Mouse (Mus musculus) forebrain, postnatal 0 days (tissue): ENCODE results near the gene Saysd1. TPM values are rescaled to one million over a fixed set of nuclear protein-coding genes. Genes with fewer than 3 reads are reported as not detected.
"Not testable (repeated sequence)": the region's sequence is repeated elsewhere in the genome, so short reads cannot be mapped to it uniquely, and the experiment has no call there.

Experiments
- ATAC-seq: fragments of 200-750 bp; cut with Nextera tagmentation; 2 replicates; pipeline ENCODE4 v1.8.0; 2017; ENCODE audit warnings: mild to moderate bottlenecking, moderate library complexity
- DNase-seq: peaks from one replicate; pipeline ENCODE4 v3.0.0-alpha.2; 2015
- H3K27ac ChIP-seq: fragments of 300-500 bp; sonication (generic); 2 replicates; pipeline ENCODE4 v1.5.1; 2014; ENCODE audit warnings: low read depth, mild to moderate bottlenecking, antibody characterized with exemption, low read length, moderate library complexity, mixed read lengths
- H3K27me3 ChIP-seq: fragments of 300-500 bp; sonication (generic); 2 replicates; pipeline ENCODE4 v1.6.1; 2014; ENCODE audit warnings: mild to moderate bottlenecking, low read length, mixed read lengths; ENCODE audit not compliant: insufficient read depth
- H3K36me3 ChIP-seq: fragments of 300-500 bp; sonication (generic); 2 replicates; pipeline ENCODE4 v1.6.1; 2014; ENCODE audit warnings: mild to moderate bottlenecking, moderate library complexity; ENCODE audit not compliant: insufficient read depth
- H3K4me1 ChIP-seq: fragments of 300-500 bp; sonication (generic); 2 replicates; pipeline ENCODE4 v1.6.1; 2014; ENCODE audit warnings: antibody characterized with exemption; ENCODE audit not compliant: insufficient read depth
- H3K4me2 ChIP-seq: fragments of 300-500 bp; sonication (generic); 2 replicates; pipeline ENCODE4 v1.6.1; 2014; ENCODE audit warnings: low read depth, mild to moderate bottlenecking, moderate library complexity
- H3K4me3 ChIP-seq: fragments of 300-500 bp; sonication (generic); 2 replicates; pipeline ENCODE4 v1.5.1; 2014; ENCODE audit warnings: low read depth, low read length, mixed read lengths
- H3K9ac ChIP-seq: fragments of 300-500 bp; sonication (generic); 2 replicates; pipeline ENCODE4 v1.6.1; 2014; ENCODE audit warnings: mild to moderate bottlenecking
- H3K9me3 ChIP-seq: fragments of 300-500 bp; sonication (generic); 2 replicates; pipeline ENCODE4 v1.6.1; 2016; ENCODE audit warnings: low read length
- CTCF ChIP-seq: sonication (generic); IDR thresholded peaks from 2 replicates; pipeline ENCODE4 v1.5.1; 2016; ENCODE audit warnings: antibody characterized with exemption, control low read depth, low read depth
- whole genome bisulfite sequencing: fragments of 180-500 bp; shearing (Covaris S2); extraction: QIAGEN DNeasy Blood & Tissue Kit; methylation state at CpG from one replicate; pipeline ENCODE4 v1.1.7; 2014; 5-methylcytosine and 5-hydroxymethylcytosine counted together
- polyA plus RNA-seq: library from polyadenylated mRNA; unstranded; fragments of >200 nt; fragmentation: Nextera tagmentation; extraction: Ambion mirVana; gene quantifications from 2 replicates; pipeline ENCODE4 v1.2.1, GENCODE M21; 2015
- total RNA-seq: library from RNA; depleted of rRNA; stranded (reverse); fragments of >200 nt; gene quantifications from 2 replicates; pipeline ENCODE4 v1.2.3, GENCODE M21; 2014; rRNA removed

The Saysd1 gene
- total and polyA plus RNA-seq, 2 experiments from 2014 or later = 5.6 to 12.2 TPM

- DNase-seq (no peak), ATAC-seq (no peak)
- no peak for TF ChIP-seq CTCF
- Histone ChIP-seq H3K27me3 (no peaks in the 10 kb centered on the region), H3K9ac (no peak overlapping the region), H3K36me3 (no peaks in the 10 kb centered on the region), H3K4me3 (no peak overlapping the region), H3K27ac (no peak overlapping the region), H3K4me2 (no peak overlapping the region), H3K9me3 (no peaks in the 10 kb centered on the region), H3K4me1 (no peaks in the 10 kb centered on the region)
- 87% methylated on average over 2 of the region's 2 CpGs for WGBS
Measured at GRCm38 (mm10) chr14:20041836-20042235, 96.5 kb downstream of the Saysd1 start.

- H3K9me3 ChIP-seq = no peaks in the 10 kb centered on the region
- H3K4me2 ChIP-seq = no peak overlapping the region
- no peaks in the 10 kb centered on the region for H3K27me3 ChIP-seq
- no peak for ATAC-seq
- H3K4me1 ChIP-seq = no peaks in the 10 kb centered on the region
- WGBS = 94% methylated on average over 4 of the region's 4 CpGs
- H3K4me3 ChIP-seq = no peak overlapping the region
- no peaks in the 10 kb centered on the region for H3K36me3 ChIP-seq
- H3K9ac ChIP-seq = no peak overlapping the region
- H3K27ac ChIP-seq = no peak overlapping the region
- no peak for TF ChIP-seq CTCF
- DNase-seq = no peak
Measured at GRCm38 (mm10) chr14:20040976-20041375, 97.4 kb downstream of the Saysd1 start.

GRCm38 (mm10) chr14:20039795-20040194 lies 98.5 kb downstream of the Saysd1 start:
- Histone ChIP-seq H3K9me3 (no peaks in the 10 kb centered on the region), H3K27ac (no peak overlapping the region), H3K36me3 (no peaks in the 10 kb centered on the region), H3K4me3 (no peak overlapping the region), H3K4me2 (no peak overlapping the region), H3K27me3 (no peaks in the 10 kb centered on the region), H3K9ac (no peak overlapping the region), H3K4me1 (no peaks in the 10 kb centered on the region)
- TF ChIP-seq CTCF = no peak
- WGBS = 97% methylated on average over 2 of the region's 2 CpGs
- ATAC-seq (no peak), DNase-seq (no peak)

- 48% methylated on average over 2 of the region's 3 CpGs for WGBS
- no peak for TF ChIP-seq CTCF
- H3K9me3 ChIP-seq = no peaks in the 10 kb centered on the region
- H3K27me3 ChIP-seq = no peaks in the 10 kb centered on the region
- no peak overlapping the region for H3K4me2 ChIP-seq
- H3K4me1 ChIP-seq = no peaks in the 10 kb centered on the region
- DNase-seq (no peak), ATAC-seq (no peak)
- H3K36me3 ChIP-seq = no peaks in the 10 kb centered on the region
- H3K27ac ChIP-seq = no peak overlapping the region
- no peak overlapping the region for H3K4me3 ChIP-seq
- no peak overlapping the region for H3K9ac ChIP-seq
Measured at GRCm38 (mm10) chr14:20032738-20033116, 105.6 kb downstream of the Saysd1 start.

- DNase-seq = no peak
- Histone ChIP-seq H3K9me3 (no peaks in the 10 kb centered on the region), H3K36me3 (no peaks in the 10 kb centered on the region), H3K4me3 (no peak overlapping the region), H3K27ac (no peak overlapping the region), H3K4me2 (no peak overlapping the region), H3K9ac (no peak overlapping the region), H3K27me3 (no peaks in the 10 kb centered on the region), H3K4me1 (no peaks in the 10 kb centered on the region)
- ATAC-seq = no peak
- WGBS = 71% methylated on average over 19 of the region's 19 CpGs
- no peak for TF ChIP-seq CTCF
Measured at GRCm38 (mm10) chr14:20032016-20032737, 106.2 kb downstream of the Saysd1 start.

- no peaks in the 10 kb centered on the region for H3K4me1 ChIP-seq
- WGBS = 28% methylated on average over 3 of the region's 3 CpGs
- H3K27me3 ChIP-seq = no peaks in the 10 kb centered on the region
- no peak overlapping the region for H3K9ac ChIP-seq
- no peak overlapping the region for H3K27ac ChIP-seq
- ATAC-seq (no peak), DNase-seq (no peak)
- H3K4me2 ChIP-seq = no peak overlapping the region
- H3K36me3 ChIP-seq = no peaks in the 10 kb centered on the region
- no peak overlapping the region for H3K4me3 ChIP-seq
- H3K9me3 ChIP-seq = no peaks in the 10 kb centered on the region
- no peak for TF ChIP-seq CTCF
Measured at GRCm38 (mm10) chr14:20029606-20030005, 108.7 kb downstream of the Saysd1 start.

GRCm38 (mm10) chr14:20027475-20027874 lies 110.9 kb downstream of the Saysd1 start:
- not testable (repeated sequence) for H3K4me2 ChIP-seq, DNase-seq, H3K4me3 ChIP-seq, H3K27me3 ChIP-seq, H3K9ac ChIP-seq, ATAC-seq, H3K9me3 ChIP-seq, H3K36me3 ChIP-seq, H3K4me1 ChIP-seq, H3K27ac ChIP-seq
- 90% methylated on average over 7 of the region's 7 CpGs for WGBS

Other genes with a start within 250 kb of the Saysd1 start
- 447 and 546 TPM in 2 replicates for gene Gng2, start 160.9 kb downstream of the Saysd1 start, total RNA-seq
- 367 and 462 TPM in 2 replicates for gene Gng2, start 160.9 kb downstream of the Saysd1 start, polyA plus RNA-seq
- gene Kcnk5, start 43.3 kb upstream of the Saysd1 start, total RNA-seq = 0.76 and 1.0 TPM in 2 replicates
- 0.63 and 0.71 TPM in 2 replicates for gene Kcnk5, start 43.3 kb upstream of the Saysd1 start, polyA plus RNA-seq
- gene Kcnk16, start 130.7 kb upstream of the Saysd1 start, total RNA-seq = not detected in 2 replicates
- not detected in 2 replicates for gene Kcnk16, start 130.7 kb upstream of the Saysd1 start, polyA plus RNA-seq
- 23.5 and 26.0 TPM in 2 replicates for gene Nudt13, start 156.2 kb upstream of the Saysd1 start, total RNA-seq
- 10.7 and 13.5 TPM in 2 replicates for gene Nudt13, start 156.2 kb upstream of the Saysd1 start, polyA plus RNA-seq
- gene Ecd, start 209.6 kb upstream of the Saysd1 start, total RNA-seq = 37.7 and 46.8 TPM in 2 replicates
- 36.4 and 44.0 TPM in 2 replicates for gene Ecd, start 209.6 kb upstream of the Saysd1 start, polyA plus RNA-seq
- gene Fam149b, start 209.6 kb upstream of the Saysd1 start, total RNA-seq = 47.8 and 61.4 TPM in 2 replicates
- gene Fam149b, start 209.6 kb upstream of the Saysd1 start, polyA plus RNA-seq = 18.8 and 26.6 TPM in 2 replicates